ENCODE assay signal across 30 mouse cellular contexts in the genomic region with DNA sequence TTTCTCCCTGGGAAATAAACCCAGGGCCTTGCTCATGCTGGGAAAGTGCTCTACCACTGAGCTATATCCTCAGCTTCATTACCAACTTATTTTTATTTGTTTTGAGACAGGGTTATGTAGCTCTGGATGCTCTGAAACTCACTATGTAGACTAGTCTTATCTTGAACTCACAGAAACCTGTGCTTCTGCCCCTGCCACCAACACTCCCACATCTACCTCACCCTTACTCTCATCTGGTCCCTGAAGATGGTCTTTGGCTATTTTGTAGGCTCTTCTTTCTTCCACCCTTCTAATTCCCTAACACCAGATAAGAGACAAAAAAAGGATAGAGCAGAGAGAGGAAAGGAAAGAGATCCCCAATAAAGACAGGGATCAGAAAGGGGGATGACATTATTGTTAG. TPM values are rescaled to one million over a fixed set of nuclear protein-coding genes. Genes with fewer than 3 reads are reported as not detected.
DNase-seq lines count a peak whose midpoint lies in the region; ATAC-seq lines count a peak whose summit lies in the region.
"Had no signal": no experiment of that assay in that cellular context is flagged by ENCODE, and none has a peak within 500 bp of the region (broad histone marks: within the 10 kb centered on the region; RNA-seq: fewer than 3 reads in every experiment).

No protein-coding gene starts in this region.

- no peak overlapping the region for H3K4me3 ChIP-seq in liver, embryonic 11.5 days (ENCODE audit: low read depth, low read length)
- H3K4me3 ChIP-seq in liver, embryonic 15.5 days (replicated peaks): no peak overlapping the region
- no peak overlapping the region for H3K4me3 ChIP-seq in kidney, embryonic 14.5 days (ENCODE audit: low read length)
- H3K4me3 ChIP-seq: forebrain, embryonic 10.5 days; forebrain, embryonic 13.5 days; gastrocnemius, adult 2 months; hindbrain, embryonic 10.5 days; hindbrain, embryonic 13.5 days had no signal

- ATAC-seq in liver, embryonic 11.5 days (replicated peaks; ENCODE audit: low FRiP score): peak; percentile 64
- ATAC-seq in liver, embryonic 15.5 days (ENCODE audit: insufficient read depth): peak; percentile 56; the same call in 1 of the 2 replicates
- peak; percentile 45; the same call in 1 of the 2 replicates for ATAC-seq in megakaryocyte progenitor cell, adult 5-6 weeks (replicated peaks; ENCODE audit: poor library complexity)
- ATAC-seq in kidney, embryonic 14.5 days (ENCODE audit: low FRiP score, low TSS enrichment): no peak
- ATAC-seq: forebrain, embryonic 13.5 days; forebrain, postnatal 0 days; Patski had no signal

- no peak overlapping the region for H3K4me2 ChIP-seq in liver, embryonic 11.5 days
- no peak overlapping the region for H3K4me2 ChIP-seq in liver, embryonic 15.5 days
- H3K4me2 ChIP-seq in kidney, embryonic 14.5 days (replicated peaks; ENCODE audit: low read depth, low read length): no peak overlapping the region
- H3K4me2 ChIP-seq: forebrain, embryonic 13.5 days; heart, embryonic 11.5 days; hindbrain, embryonic 13.5 days had no signal

- no peak overlapping the region for H3K9ac ChIP-seq in liver, embryonic 11.5 days (ENCODE audit: low read depth, low read length)
- H3K9ac ChIP-seq in liver, embryonic 15.5 days: no peak overlapping the region
- no peak overlapping the region for H3K9ac ChIP-seq in kidney, embryonic 14.5 days (ENCODE audit: low read depth, low read length)
- H3K9ac ChIP-seq: forebrain, embryonic 13.5 days; forebrain, postnatal 0 days; hindbrain, embryonic 13.5 days had no signal

- H3K36me3 ChIP-seq in liver, embryonic 11.5 days (ENCODE audit: control insufficient read depth, insufficient read depth, low read length): no peaks in the 10 kb centered on the region
- no peaks in the 10 kb centered on the region for H3K36me3 ChIP-seq in liver, embryonic 15.5 days (replicated peaks)
- H3K36me3 ChIP-seq in kidney, embryonic 14.5 days (ENCODE audit: control insufficient read depth, insufficient read depth, low read length): no peaks in the 10 kb centered on the region
- H3K36me3 ChIP-seq: forebrain, embryonic 10.5 days; hindbrain, embryonic 10.5 days; hindbrain, embryonic 13.5 days had no signal

- H3K9me3 ChIP-seq in liver, embryonic 11.5 days (ENCODE audit: control insufficient read depth, low read length): no peaks in the 10 kb centered on the region
- no peaks in the 10 kb centered on the region for H3K9me3 ChIP-seq in liver, embryonic 15.5 days (replicated peaks)
- no peaks in the 10 kb centered on the region for H3K9me3 ChIP-seq in kidney, embryonic 14.5 days (ENCODE audit: control insufficient read depth, low read length)
- H3K9me3 ChIP-seq: forebrain, embryonic 10.5 days; forebrain, embryonic 13.5 days; hindbrain, embryonic 10.5 days; hindbrain, embryonic 13.5 days had no signal

- peaks cover 6% of the 10 kb centered on the region for H3K4me1 ChIP-seq in liver, embryonic 11.5 days (replicated peaks; ENCODE audit: control insufficient read depth, insufficient read depth, low read length)
- H3K4me1 ChIP-seq in liver, embryonic 15.5 days (replicated peaks): peaks cover 38% of the 10 kb centered on the region
- no peaks in the 10 kb centered on the region for H3K4me1 ChIP-seq in kidney, embryonic 14.5 days (ENCODE audit: control insufficient read depth, insufficient read depth, low read length)
- H3K4me1 ChIP-seq: forebrain, embryonic 10.5 days; forebrain, embryonic 13.5 days; hindbrain, embryonic 10.5 days; hindbrain, embryonic 13.5 days had no signal

- DNase-seq in liver, embryonic 11.5 days (ENCODE audit: low spot score): no peak
- no peak for DNase-seq in liver
- no peak for DNase-seq in right cerebral cortex, adult 2 months (ENCODE audit: low spot score in 2 of 2)
- no peak for DNase-seq in spleen, postnatal 14 days (ENCODE audit: low spot score in 2 of 2)
- DNase-seq: adrenal gland, postnatal 10 days; adrenal gland, postnatal 36 days; cerebellum, adult 18-20 months; cerebellum, adult 9-10 months; cerebellum, postnatal 14 days; forebrain, postnatal 0 days; gastrocnemius, adult 2 months; gastrocnemius, postnatal 14 days; heart, postnatal 36 days had no signal

- H3K27ac ChIP-seq in liver, embryonic 11.5 days (ENCODE audit: low read depth, low read length): no peak overlapping the region
- no peak overlapping the region for H3K27ac ChIP-seq in liver, embryonic 15.5 days (replicated peaks)
- no peak overlapping the region for H3K27ac ChIP-seq in kidney, embryonic 14.5 days (ENCODE audit: low read depth, low read length)
- H3K27ac ChIP-seq: forebrain, embryonic 10.5 days; forebrain, embryonic 13.5 days; gastrocnemius, adult 2 months; hindbrain, embryonic 10.5 days; hindbrain, embryonic 13.5 days had no signal

- H3K27me3 ChIP-seq in liver, embryonic 11.5 days (replicated peaks; ENCODE audit: control insufficient read depth, insufficient read depth, low read length): no peaks in the 10 kb centered on the region
- no peaks in the 10 kb centered on the region for H3K27me3 ChIP-seq in liver, embryonic 15.5 days
- H3K27me3 ChIP-seq in kidney, embryonic 14.5 days (ENCODE audit: control insufficient read depth, insufficient read depth, low read length): no peaks in the 10 kb centered on the region
- H3K27me3 ChIP-seq: forebrain, embryonic 13.5 days; hindbrain, embryonic 13.5 days; Patski had no signal

RNA-seq across cellular contexts. Expression of a gene that starts 10.9 kb away (rescaled TPM):
- polyA plus RNA-seq in liver, embryonic 11.5 days (2014; fragmentation: Nextera tagmentation; extraction: Ambion mirVana): 172 and 180 TPM in 2 replicates
- polyA plus RNA-seq in liver, embryonic 15.5 days (2015; fragmentation: Nextera tagmentation; extraction: Ambion mirVana): 158 and 181 TPM in 2 replicates
- 56.2 and 64.7 TPM in 2 replicates for total RNA-seq in megakaryocyte progenitor cell, adult 5-6 weeks (2015)
- 64.8 and 71.9 TPM in 2 replicates for total RNA-seq in megakaryocyte progenitor cell, adult 5-6 weeks (2017)
- 13.6 and 24.0 TPM in 2 replicates for polyA plus RNA-seq in kidney, embryonic 14.5 days (2014; fragmentation: Nextera tagmentation; extraction: Ambion mirVana)

RNA-seq across cellular contexts. Expression of a gene that starts 37.6 kb away (rescaled TPM):
- not detected in 2 replicates for polyA plus RNA-seq in liver, embryonic 11.5 days (2014; fragmentation: Nextera tagmentation; extraction: Ambion mirVana)
- polyA plus RNA-seq in liver, embryonic 15.5 days (2015; fragmentation: Nextera tagmentation; extraction: Ambion mirVana): not detected in 2 replicates
- total RNA-seq in megakaryocyte progenitor cell, adult 5-6 weeks (2015): not detected in 2 replicates
- not detected in 2 replicates for total RNA-seq in megakaryocyte progenitor cell, adult 5-6 weeks (2017)
- polyA plus RNA-seq in kidney, embryonic 14.5 days (2014; fragmentation: Nextera tagmentation; extraction: Ambion mirVana): not detected in 2 replicates
- total RNA-seq: adrenal gland, adult 18-20 months; adrenal gland, postnatal 10 days; adrenal gland, postnatal 36 days; forebrain, postnatal 0 days; gastrocnemius, adult 2 months; gastrocnemius, postnatal 14 days; gastrocnemius, postnatal 4 days; heart, adult 8-10 months; heart, postnatal 36 days had no signal
- polyA plus RNA-seq: embryonic facial prominence, embryonic 11.5 days; embryonic facial prominence, embryonic 14.5 days; forebrain, embryonic 10.5 days; forebrain, embryonic 13.5 days; forebrain, postnatal 0 days; frontal cortex, adult 2 months; heart, embryonic 11.5 days; heart, embryonic 14.5 days; heart, postnatal 0 days; hindbrain, embryonic 10.5 days; hindbrain, embryonic 13.5 days; Patski had no signal

RNA-seq across cellular contexts. Expression of a gene that starts 37.7 kb away (rescaled TPM):
- polyA plus RNA-seq in liver, embryonic 11.5 days (2014; fragmentation: Nextera tagmentation; extraction: Ambion mirVana): 0.15 TPM in 1 of 2 replicates, not detected in the other
- polyA plus RNA-seq in liver, embryonic 15.5 days (2015; fragmentation: Nextera tagmentation; extraction: Ambion mirVana): 0.06 TPM in 1 of 2 replicates, not detected in the other
- total RNA-seq in megakaryocyte progenitor cell, adult 5-6 weeks (2015): 0.05 TPM in 1 of 2 replicates, not detected in the other
- 0.07 TPM in 1 of 2 replicates, not detected in the other for total RNA-seq in megakaryocyte progenitor cell, adult 5-6 weeks (2017)
- polyA plus RNA-seq in kidney, embryonic 14.5 days (2014; fragmentation: Nextera tagmentation; extraction: Ambion mirVana): not detected in 2 replicates
- total RNA-seq: adrenal gland, adult 18-20 months; adrenal gland, postnatal 36 days; forebrain, postnatal 0 days; gastrocnemius, adult 2 months; gastrocnemius, postnatal 14 days; gastrocnemius, postnatal 4 days; heart, adult 8-10 months; heart, postnatal 36 days had no signal
- polyA plus RNA-seq: embryonic facial prominence, embryonic 14.5 days; forebrain, embryonic 10.5 days; forebrain, embryonic 13.5 days; forebrain, postnatal 0 days; heart, embryonic 11.5 days; heart, embryonic 14.5 days; hindbrain, embryonic 10.5 days; hindbrain, embryonic 13.5 days had no signal
